ENCODE assay signal across 9 mouse cellular contexts in the genomic region with DNA sequence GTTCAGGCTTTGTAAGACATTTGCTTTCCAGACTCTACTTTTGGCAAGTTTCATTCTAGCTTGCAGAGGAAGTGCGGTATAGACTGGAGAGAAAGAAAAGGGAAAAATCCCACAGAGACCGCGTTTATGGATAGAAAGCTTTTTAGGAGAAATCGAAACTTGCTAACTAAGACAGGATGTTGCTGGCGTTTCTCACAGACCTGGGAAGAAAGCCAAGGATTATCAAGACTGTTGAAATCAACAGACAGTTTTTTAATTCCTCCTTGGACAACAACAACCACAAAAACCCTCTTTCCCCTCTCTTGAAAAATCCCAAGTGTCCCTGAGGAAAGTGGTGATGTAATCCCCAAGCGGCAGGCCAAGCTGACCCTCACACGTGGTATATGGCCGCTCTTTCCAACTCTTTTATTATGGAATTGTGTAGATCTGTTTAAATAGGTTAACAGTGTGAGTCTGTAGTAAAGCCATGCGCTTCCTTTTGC. TPM values are rescaled to one million over a fixed set of nuclear protein-coding genes. Genes with fewer than 3 reads are reported as not detected.
A peak's percentile ranks its signal among the peaks of the same experiment; 100 is the strongest.
DNase-seq lines count a peak whose midpoint lies in the region; ATAC-seq and TF ChIP-seq lines count a peak whose summit lies in the region.
"Had no signal": no experiment of that assay in that cellular context is flagged by ENCODE, and none has a peak within 500 bp of the region (broad histone marks: within the 10 kb centered on the region; RNA-seq: fewer than 3 reads in every experiment).

No protein-coding gene starts in this region.

- peak; percentile 26 for DNase-seq in hindbrain, postnatal 0 days (ENCODE audit: low spot score)
- peak; percentile 30 for DNase-seq in brain, adult 2 months (ENCODE audit: low read depth, low spot score)
- DNase-seq in heart, postnatal 10 days: peak; percentile 74 to 75
- no peak for DNase-seq in frontal cortex, postnatal 10 days (ENCODE audit: low spot score in 2 of 2)
- no peak for DNase-seq in embryo, embryonic 9.5 days (ENCODE audit: extremely low spot score)
- no peak for DNase-seq in frontal cortex, postnatal 36 days (ENCODE audit: low spot score in 2 of 2)

- WGBS in hindbrain, postnatal 0 days: 52% methylated on average over 9 of the region's 9 CpGs
- WGBS in hindbrain, embryonic 16.5 days: 65% methylated on average over 9 of the region's 9 CpGs
- WGBS in liver, embryonic 15.5 days (ENCODE audit: insufficient replicate concordance): 67% methylated on average over 9 of the region's 9 CpGs

- no peak for ATAC-seq in hindbrain, postnatal 0 days
- ATAC-seq in hindbrain, embryonic 16.5 days: no peak
- no peak for ATAC-seq in liver, embryonic 15.5 days (ENCODE audit: insufficient read depth)

- H3K9me3 ChIP-seq in hindbrain, postnatal 0 days (ENCODE audit: low read length): no peaks in the 10 kb centered on the region
- no peaks in the 10 kb centered on the region for H3K9me3 ChIP-seq in hindbrain, embryonic 16.5 days (ENCODE audit: control insufficient read depth, low read length)
- H3K9me3 ChIP-seq in liver, embryonic 15.5 days (replicated peaks): no peaks in the 10 kb centered on the region
- H3K9me3 ChIP-seq: G1E had no signal

- peak overlapping the region; percentile 43 for H3K4me2 ChIP-seq in hindbrain, postnatal 0 days (ENCODE audit: low read depth, low read length)
- H3K4me2 ChIP-seq in hindbrain, embryonic 16.5 days (ENCODE audit: low read length): no peak overlapping the region
- H3K4me2 ChIP-seq in liver, embryonic 15.5 days: no peak overlapping the region

- no peak overlapping the region for H3K4me3 ChIP-seq in hindbrain, postnatal 0 days (ENCODE audit: low read length)
- no peak overlapping the region for H3K4me3 ChIP-seq in hindbrain, embryonic 16.5 days (ENCODE audit: low read length)
- H3K4me3 ChIP-seq in liver, embryonic 15.5 days (replicated peaks): no peak overlapping the region

- intact Hi-C loops in heart, postnatal 10 days (cut with DNase I): no loop called here

- no peaks in the 10 kb centered on the region for H3K27me3 ChIP-seq in hindbrain, postnatal 0 days (ENCODE audit: insufficient read depth, low read length)
- no peaks in the 10 kb centered on the region for H3K27me3 ChIP-seq in hindbrain, embryonic 16.5 days (replicated peaks; ENCODE audit: control insufficient read depth, insufficient read depth, low read length)
- no peaks in the 10 kb centered on the region for H3K27me3 ChIP-seq in liver, embryonic 15.5 days

- H3K9ac ChIP-seq in hindbrain, postnatal 0 days (replicated peaks; ENCODE audit: low read length): no peak overlapping the region
- no peak overlapping the region for H3K9ac ChIP-seq in hindbrain, embryonic 16.5 days (ENCODE audit: low read depth, low read length)
- H3K9ac ChIP-seq in liver, embryonic 15.5 days: no peak overlapping the region

- H3K27ac ChIP-seq in hindbrain, postnatal 0 days: peak overlapping the region; percentile 51
- H3K27ac ChIP-seq in hindbrain, embryonic 16.5 days (ENCODE audit: low read depth, low read length): no peak overlapping the region
- H3K27ac ChIP-seq in liver, embryonic 15.5 days (replicated peaks): peak overlapping the region; percentile 33; the same call in 1 of the 2 replicates

- H3K4me1 ChIP-seq in hindbrain, postnatal 0 days (ENCODE audit: insufficient read depth, low read length): no peaks in the 10 kb centered on the region
- H3K4me1 ChIP-seq in hindbrain, embryonic 16.5 days (ENCODE audit: control insufficient read depth, insufficient read depth, low read depth, low read length): no peaks in the 10 kb centered on the region
- 0 out of 2 replicates have a peak, but pooled peaks cover 2% of the 10 kb centered on the region for H3K4me1 ChIP-seq in liver, embryonic 15.5 days (replicated peaks)

- no peak for TF ChIP-seq CTCF in hindbrain, postnatal 0 days (IDR thresholded peaks at IDR 0.05; ENCODE audit: low read depth)

- no peaks in the 10 kb centered on the region for H3K36me3 ChIP-seq in hindbrain, postnatal 0 days (ENCODE audit: insufficient read depth, low read length)
- no peaks in the 10 kb centered on the region for H3K36me3 ChIP-seq in hindbrain, embryonic 16.5 days (ENCODE audit: control insufficient read depth, insufficient read depth, low read length)
- H3K36me3 ChIP-seq in liver, embryonic 15.5 days (replicated peaks): no peaks in the 10 kb centered on the region
- H3K36me3 ChIP-seq: G1E had no signal

RNA-seq across cellular contexts. Expression of a gene that starts 0.8 kb away (rescaled TPM):
- total RNA-seq in hindbrain, postnatal 0 days (2014; rRNA removed): 1.8 and 4.1 TPM in 2 replicates
- polyA plus RNA-seq in hindbrain, postnatal 0 days (2015; fragmentation: Nextera tagmentation; extraction: Ambion mirVana): 8.0 and 10.2 TPM in 2 replicates
- polyA plus RNA-seq in hindbrain, embryonic 16.5 days (2015; fragmentation: Nextera tagmentation; extraction: Ambion mirVana): 6.4 and 6.7 TPM in 2 replicates
- 100 to 1,000 TPM; 369 to 606 TPM for total RNA-seq in heart, postnatal 10 days (2021)
- polyA plus RNA-seq in liver, embryonic 15.5 days (2015; fragmentation: Nextera tagmentation; extraction: Ambion mirVana): 1.2 and 1.4 TPM in 2 replicates
- polyA plus RNA-seq: G1E had no signal

RNA-seq across cellular contexts. Expression of a gene that starts 4.5 kb away (rescaled TPM):
- not detected in 2 replicates for total RNA-seq in hindbrain, postnatal 0 days (2014; rRNA removed)
- polyA plus RNA-seq in hindbrain, postnatal 0 days (2015; fragmentation: Nextera tagmentation; extraction: Ambion mirVana): not detected in 2 replicates
- polyA plus RNA-seq in hindbrain, embryonic 16.5 days (2015; fragmentation: Nextera tagmentation; extraction: Ambion mirVana): not detected in 2 replicates
- under 1 TPM; 0.64 to 0.81 TPM for total RNA-seq in heart, postnatal 10 days (2021)
- not detected in 2 replicates for polyA plus RNA-seq in liver, embryonic 15.5 days (2015; fragmentation: Nextera tagmentation; extraction: Ambion mirVana)
- total RNA-seq: G1E had no signal
- polyA plus RNA-seq: G1E had no signal

RNA-seq across cellular contexts. Expression of a gene that starts 16.3 kb away (rescaled TPM):
- total RNA-seq in hindbrain, postnatal 0 days (2014; rRNA removed): not detected in 2 replicates
- polyA plus RNA-seq in hindbrain, postnatal 0 days (2015; fragmentation: Nextera tagmentation; extraction: Ambion mirVana): 0.54 and 0.80 TPM in 2 replicates
- 0.22 and 0.43 TPM in 2 replicates for polyA plus RNA-seq in hindbrain, embryonic 16.5 days (2015; fragmentation: Nextera tagmentation; extraction: Ambion mirVana)
- total RNA-seq in heart, postnatal 10 days (2021): 1 to 10 TPM in 1 of 2 experiments, under 1 TPM in 1; 0.40 to 1.0 TPM
- polyA plus RNA-seq in liver, embryonic 15.5 days (2015; fragmentation: Nextera tagmentation; extraction: Ambion mirVana): 4.1 and 5.3 TPM in 2 replicates
- polyA plus RNA-seq: G1E had no signal

RNA-seq across cellular contexts. Expression of a gene that starts 22.1 kb away (rescaled TPM):
- 27.3 and 28.3 TPM in 2 replicates for total RNA-seq in hindbrain, postnatal 0 days (2014; rRNA removed)
- polyA plus RNA-seq in hindbrain, postnatal 0 days (2015; fragmentation: Nextera tagmentation; extraction: Ambion mirVana): 30.6 and 30.7 TPM in 2 replicates
- polyA plus RNA-seq in hindbrain, embryonic 16.5 days (2015; fragmentation: Nextera tagmentation; extraction: Ambion mirVana): 27.0 and 27.1 TPM in 2 replicates
- 10 to 100 TPM; 15.6 to 18.0 TPM for total RNA-seq in heart, postnatal 10 days (2021)
- 14.2 and 16.0 TPM in 2 replicates for polyA plus RNA-seq in liver, embryonic 15.5 days (2015; fragmentation: Nextera tagmentation; extraction: Ambion mirVana)

RNA-seq across cellular contexts. Expression of a gene that starts 54.4 kb away (rescaled TPM):
- total RNA-seq in hindbrain, postnatal 0 days (2014; rRNA removed): 28.9 and 44.9 TPM in 2 replicates
- polyA plus RNA-seq in hindbrain, postnatal 0 days (2015; fragmentation: Nextera tagmentation; extraction: Ambion mirVana): 29.1 TPM in 2 replicates
- polyA plus RNA-seq in hindbrain, embryonic 16.5 days (2015; fragmentation: Nextera tagmentation; extraction: Ambion mirVana): 23.8 and 28.5 TPM in 2 replicates
- 10 to 100 TPM in 1 of 2 experiments, 1 to 10 TPM in 1; 9.9 to 13.0 TPM for total RNA-seq in heart, postnatal 10 days (2021)
- 5.3 and 5.8 TPM in 2 replicates for polyA plus RNA-seq in liver, embryonic 15.5 days (2015; fragmentation: Nextera tagmentation; extraction: Ambion mirVana)

Comparison
In these comparisons a context has a peak if more than half of its experiments do, and no peak if none do; other contexts are left out.
1. DNase-seq: peak in hindbrain, postnatal 0 days (single experiment), brain, adult 2 months (single experiment) and heart, postnatal 10 days (2 of 2); none in frontal cortex, postnatal 10 days (0 of 2), embryo, embryonic 9.5 days (single experiment) and frontal cortex, postnatal 36 days (0 of 2).